Mouse (Mus musculus) left cerebral cortex, adult 6 months (tissue): ENCODE results near the gene Rnpep. TPM values are rescaled to one million over a fixed set of nuclear protein-coding genes. Genes with fewer than 3 reads are reported as not detected.

Experiments used
- long read RNA-seq, 2 experiments: library from polyadenylated mRNA; unstranded; transcript quantifications; one replicate each; pipeline ENCODE4 v2.0.0; 2019 to 2020
- polyA plus RNA-seq: library from polyadenylated mRNA; unstranded; fragments of <200 nt; fragmentation: Nextera tagmentation; gene quantifications from 2 replicates; pipeline ENCODE4 v1.2.3, GENCODE M21; 2021

Rnpep gene
- 26.2 and 31.2 TPM in 2 replicates for polyA plus RNA-seq
- long read RNA-seq, experiment 1, transcript Rnpep-202 (11 exons, 2,288 nt): major isoform, 177 of 208 reads
- long read RNA-seq, experiment 1, partial matches to known transcripts: 17 of 208 reads
- long read RNA-seq, experiment 1, other reads (novel, unspliced or antisense): 10 of 208 reads
- long read RNA-seq, experiment 2, transcript Rnpep-202 (11 exons, 2,288 nt): major isoform, 20 of 32 reads
- long read RNA-seq, experiment 2, partial matches to known transcripts: 6 of 32 reads
- long read RNA-seq, experiment 2, other reads (novel, unspliced or antisense): 5 of 32 reads

GRCm38 (mm10) chr1:135283826-135284291 is at the start of gene Rnpep:
Gene Rnpep (minus strand): TSS chr1:135284084.

GRCm38 (mm10) chr1:135324571-135324970 is 40.7 kb upstream of the Rnpep start, which contains the start of gene Lmod1:
Gene Lmod1 (plus strand): TSS chr1:135324807.

GRCm38 (mm10) chr1:135313284-135314031 is 29.6 kb upstream of the Rnpep start, which contains the start of gene Timm17a:
Gene Timm17a (minus strand): TSS chr1:135313778.

GRCm38 (mm10) chr1:135258380-135259127 is 25.3 kb downstream of the Rnpep start, which contains the start of gene Elf3:
Gene Elf3 (minus strand): TSS chr1:135258568.

Other genes with a start within 250 kb of the Rnpep start
- 0.89 and 1.7 TPM in 2 replicates for gene Lgr6, start 178.8 kb downstream of the Rnpep start, polyA plus RNA-seq
- gene Ptpn7, start 151.4 kb downstream of the Rnpep start, polyA plus RNA-seq: 0.33 and 0.39 TPM in 2 replicates
- gene Arl8a, start 137.3 kb downstream of the Rnpep start, polyA plus RNA-seq: 25.0 and 80.8 TPM in 2 replicates
- gene Gpr37l1, start 116.4 kb downstream of the Rnpep start, polyA plus RNA-seq: 211 and 218 TPM in 2 replicates
- gene Elf3, start 25.5 kb downstream of the Rnpep start, polyA plus RNA-seq: 0.12 and 0.20 TPM in 2 replicates
- 235 and 273 TPM in 2 replicates for gene Timm17a, start 29.7 kb upstream of the Rnpep start, polyA plus RNA-seq
- 0.22 and 0.28 TPM in 2 replicates for gene Lmod1, start 40.7 kb upstream of the Rnpep start, polyA plus RNA-seq
- gene Shisa4, start 91.2 kb upstream of the Rnpep start, polyA plus RNA-seq: 244 and 256 TPM in 2 replicates
- 31.4 and 33.0 TPM in 2 replicates for gene Ipo9, start 146.4 kb upstream of the Rnpep start, polyA plus RNA-seq